Mouse (Mus musculus) heart, postnatal 36 days (tissue): ENCODE results near the gene Entpd1. TPM values are rescaled to one million over a fixed set of nuclear protein-coding genes. Genes with fewer than 3 reads are reported as not detected.

ENCODE experiments used
- DNase-seq, 2 experiments: peaks; one replicate each; pipeline ENCODE4 v3.0.0; 2021 to 2022
- intact Hi-C: fragments of 180-260 bp; cut with DNase I; formaldehyde crosslinking; loops from one replicate; pipeline ENCODE4 v1.15.1; 2025
- total RNA-seq, 2 experiments: library from RNA; stranded (reverse); gene quantifications; 2 replicates each; pipeline ENCODE4 v1.2.3; 2021

Entpd1 gene
- total RNA-seq, 2 experiments from 2014 or later, result 25.0 to 33.2 TPM

DNA sequence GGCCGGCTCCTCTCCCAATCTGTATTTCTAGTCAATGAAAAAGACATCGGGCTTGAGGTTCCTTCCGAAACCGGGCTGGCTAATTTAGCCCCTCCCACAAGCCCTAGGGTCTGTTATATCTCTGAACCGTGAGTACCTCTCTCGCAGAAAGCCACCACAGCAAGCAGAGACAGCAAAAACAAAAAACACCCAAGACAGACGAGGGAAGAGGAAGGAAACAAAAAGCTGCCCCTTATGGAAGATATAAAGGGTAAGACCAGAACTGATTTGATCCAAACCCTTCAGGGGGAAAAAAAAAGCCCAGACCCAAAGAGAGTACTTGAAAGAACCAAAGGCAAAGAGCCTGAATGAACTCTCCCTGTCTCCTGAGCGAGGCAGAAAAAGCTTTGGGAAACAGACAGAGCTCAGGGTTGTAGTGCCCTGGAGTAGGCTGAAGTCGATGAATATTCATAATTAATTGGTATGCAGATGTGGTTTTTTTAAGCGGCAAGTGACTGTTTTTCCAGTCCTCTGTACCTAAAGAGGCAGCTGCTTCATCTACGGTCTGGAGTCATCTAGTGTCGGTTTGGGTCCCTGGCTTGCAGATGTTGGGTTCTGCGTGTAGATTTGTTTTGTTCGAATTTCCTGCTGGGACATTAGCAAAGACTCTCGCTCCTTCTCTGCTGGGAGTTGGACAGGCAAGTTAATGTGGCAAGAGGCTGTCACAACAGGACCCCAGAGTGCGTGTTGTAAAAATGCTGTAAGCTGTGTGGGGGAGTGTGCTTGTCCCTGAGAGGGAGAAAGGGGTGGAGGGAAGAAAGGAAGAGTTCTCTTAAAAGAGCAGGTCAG, 47.7 kb downstream of the Entpd1 start:
- intact Hi-C loops, result loop anchor here (5.0 kb wide), 2 partner anchors 33 to 62 kb away; no protein-coding TSS in a partner anchor

DNA sequence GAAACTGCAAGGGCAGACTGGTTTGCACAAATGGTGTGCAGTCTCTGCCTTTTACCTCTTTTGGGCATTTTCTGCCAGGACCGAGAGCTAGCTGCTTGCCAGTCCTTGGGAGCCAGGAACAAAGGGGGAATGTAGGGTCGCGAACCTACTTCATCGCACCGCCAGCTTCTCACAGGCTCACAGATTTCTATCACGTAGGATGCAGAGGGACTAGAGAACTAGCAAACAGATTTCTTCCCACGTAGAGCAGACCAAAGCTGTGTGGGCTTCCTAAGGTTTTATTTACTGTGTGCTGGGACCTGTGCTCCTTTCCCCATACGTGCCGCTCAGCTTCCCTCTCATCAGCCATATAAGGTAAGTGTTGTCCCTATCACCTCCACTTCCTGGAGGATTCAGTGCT, 48.3 kb downstream of the Entpd1 start:
- no peak for DNase-seq
- intact Hi-C loops, result loop anchor here (5.0 kb wide), 2 partner anchors 33 to 62 kb away; no protein-coding TSS in a partner anchor

More for the DNA sequence above, 47.7 kb downstream of the Entpd1 start:
- DNase-seq, result peak; percentile 49 to 55

DNA sequence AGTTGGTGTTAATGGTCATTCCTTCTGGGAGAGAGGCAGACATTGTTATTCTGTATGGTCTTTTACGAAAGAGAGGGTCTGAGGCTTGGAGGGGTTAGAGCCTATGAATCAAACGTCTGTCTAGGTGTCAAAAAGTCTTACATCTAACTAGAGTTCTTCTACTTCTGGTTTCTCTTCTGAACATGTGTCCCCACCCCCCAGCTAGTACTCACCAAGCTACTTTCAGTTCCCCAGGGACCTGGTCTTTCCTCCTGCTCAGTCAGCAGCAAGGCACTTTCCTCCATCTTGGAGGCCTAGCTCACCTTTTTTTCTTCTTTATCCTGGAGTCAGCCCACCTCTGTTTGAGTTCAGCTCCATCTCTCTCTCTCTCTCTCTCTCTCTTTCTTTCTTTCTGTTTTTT, 48.9 kb downstream of the Entpd1 start:
- intact Hi-C loops, result loop anchor here (5.0 kb wide), 2 partner anchors 34 to 61 kb away; no protein-coding TSS in a partner anchor
- DNase-seq, result no peak

DNA sequence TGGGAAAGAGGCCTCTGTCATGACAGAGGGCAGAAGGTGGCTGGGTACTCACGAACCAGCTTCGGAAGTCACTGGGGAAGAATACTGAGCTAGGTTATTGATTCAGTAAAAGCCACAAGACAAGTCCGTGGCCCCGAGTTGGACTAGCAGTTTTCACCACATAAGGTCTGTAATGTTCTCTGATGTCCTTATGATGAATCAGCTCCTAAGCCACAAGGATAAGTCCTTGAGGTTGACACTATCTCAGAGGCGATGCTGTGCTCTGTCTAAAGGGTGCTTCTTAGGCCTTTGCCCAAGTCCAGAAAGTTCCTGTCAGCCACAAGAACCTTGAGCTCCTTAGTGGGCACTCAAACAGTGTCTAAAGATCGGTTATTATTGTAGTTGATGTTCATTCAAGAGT, 49.7 kb downstream of the Entpd1 start:
- intact Hi-C loops, result loop anchor here (5.0 kb wide), 2 partner anchors 35 to 60 kb away; no protein-coding TSS in a partner anchor
- no peak for DNase-seq

DNA sequence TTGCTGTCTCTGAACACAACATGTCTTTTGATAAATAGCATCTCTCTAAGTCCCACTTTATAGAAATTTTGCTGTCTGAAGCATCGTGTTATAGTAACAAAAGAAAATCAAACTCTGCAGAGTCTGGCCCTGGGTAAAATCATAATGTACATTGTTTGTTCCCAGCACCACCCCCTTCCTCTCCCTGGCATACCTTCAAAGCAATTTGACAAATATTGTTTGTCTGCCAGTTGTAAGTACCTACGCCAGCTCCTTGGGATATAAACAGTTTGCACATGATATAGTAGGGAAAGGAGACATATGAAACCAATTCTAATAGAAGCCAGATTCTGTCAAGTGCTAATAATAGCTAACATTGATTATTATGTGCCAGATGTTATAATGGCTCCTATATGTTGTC, 50.6 kb downstream of the Entpd1 start:
- no peak for DNase-seq
- intact Hi-C loops, result loop anchor here (5.0 kb wide), 2 partner anchors 35 to 60 kb away; no protein-coding TSS in a partner anchor

DNA sequence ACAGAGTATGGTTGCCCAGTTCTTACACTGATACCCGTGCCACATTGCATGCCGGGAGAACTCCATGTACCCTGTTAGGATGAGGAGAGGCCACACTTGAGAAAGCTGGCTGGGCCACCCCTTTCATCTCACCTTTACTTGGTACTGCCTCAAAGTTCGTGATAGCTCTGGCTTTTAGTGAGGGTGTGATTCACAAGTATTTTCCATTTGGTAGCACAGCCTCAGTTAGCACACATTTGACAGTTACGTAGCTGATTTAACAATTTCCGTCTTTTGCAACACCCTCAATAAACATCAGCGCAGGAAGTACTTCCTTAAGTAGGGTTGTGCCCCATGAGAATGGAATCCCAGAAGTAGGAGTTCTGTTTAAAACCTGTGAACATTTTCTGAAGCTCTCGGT, 53.6 kb downstream of the Entpd1 start:
- intact Hi-C loops, result no loop called here
- DNase-seq, result no peak

DNA sequence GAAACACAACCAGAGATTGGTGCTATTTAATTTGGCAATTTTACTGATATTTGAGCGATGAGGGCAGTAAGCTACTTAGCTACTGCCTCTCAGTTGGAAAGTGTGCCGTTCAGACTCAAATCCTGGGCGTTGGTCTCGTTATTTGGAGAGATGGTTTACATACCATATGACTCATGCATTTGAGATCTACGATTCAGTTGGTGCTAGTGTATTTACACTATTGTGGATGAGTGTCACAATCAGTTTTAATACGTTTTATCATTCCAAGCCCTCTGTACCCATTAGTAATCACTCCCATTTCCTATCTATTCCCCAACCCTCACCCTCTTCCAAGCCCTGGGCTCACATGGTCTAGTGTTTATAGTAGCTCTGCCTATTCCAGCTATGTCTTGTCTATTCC, 54.9 kb downstream of the Entpd1 start:
- intact Hi-C loops, result no loop called here
- DNase-seq, result no peak

DNA sequence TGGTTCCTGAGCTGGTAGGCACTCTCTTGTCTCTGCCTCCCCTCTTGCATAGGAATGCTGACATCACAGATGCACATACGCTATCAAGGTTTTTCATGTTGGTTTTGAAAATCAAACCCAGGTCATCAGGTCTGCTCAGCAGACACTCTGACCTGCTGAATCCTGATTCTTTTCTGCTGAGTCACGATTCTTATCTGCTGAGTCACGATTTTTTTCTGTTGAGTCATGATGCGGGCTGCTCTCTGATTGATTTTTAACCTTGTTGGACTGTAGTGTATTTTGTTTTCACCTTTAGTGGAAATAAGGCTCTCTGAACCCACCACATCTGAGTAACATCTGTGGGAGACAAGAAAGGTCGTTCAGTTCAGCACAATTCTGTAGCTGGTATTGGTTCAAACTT, 63.2 kb downstream of the Entpd1 start:
- no peak for DNase-seq
- intact Hi-C loops, result no loop called here

DNA sequence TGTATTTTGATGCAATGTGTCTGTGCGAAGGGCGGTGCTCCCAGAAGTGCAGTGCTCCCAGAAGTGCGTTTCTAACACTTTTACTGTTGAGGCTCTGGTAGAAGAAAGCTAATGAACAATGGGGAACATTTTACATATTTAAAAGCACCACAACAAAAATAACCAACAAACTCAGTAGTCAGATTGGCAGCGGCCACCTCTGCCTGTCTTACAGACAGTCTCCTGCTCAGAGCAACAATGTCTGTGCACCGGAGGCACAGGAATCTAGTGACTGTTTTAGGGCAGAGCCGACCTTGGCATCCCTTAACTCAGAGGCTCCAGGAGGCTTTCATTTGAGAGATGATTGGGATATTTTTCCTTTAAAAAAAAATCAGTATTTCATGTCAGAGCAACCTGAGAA, 65.9 kb downstream of the Entpd1 start:
- intact Hi-C loops, result no loop called here
- no peak for DNase-seq

DNA sequence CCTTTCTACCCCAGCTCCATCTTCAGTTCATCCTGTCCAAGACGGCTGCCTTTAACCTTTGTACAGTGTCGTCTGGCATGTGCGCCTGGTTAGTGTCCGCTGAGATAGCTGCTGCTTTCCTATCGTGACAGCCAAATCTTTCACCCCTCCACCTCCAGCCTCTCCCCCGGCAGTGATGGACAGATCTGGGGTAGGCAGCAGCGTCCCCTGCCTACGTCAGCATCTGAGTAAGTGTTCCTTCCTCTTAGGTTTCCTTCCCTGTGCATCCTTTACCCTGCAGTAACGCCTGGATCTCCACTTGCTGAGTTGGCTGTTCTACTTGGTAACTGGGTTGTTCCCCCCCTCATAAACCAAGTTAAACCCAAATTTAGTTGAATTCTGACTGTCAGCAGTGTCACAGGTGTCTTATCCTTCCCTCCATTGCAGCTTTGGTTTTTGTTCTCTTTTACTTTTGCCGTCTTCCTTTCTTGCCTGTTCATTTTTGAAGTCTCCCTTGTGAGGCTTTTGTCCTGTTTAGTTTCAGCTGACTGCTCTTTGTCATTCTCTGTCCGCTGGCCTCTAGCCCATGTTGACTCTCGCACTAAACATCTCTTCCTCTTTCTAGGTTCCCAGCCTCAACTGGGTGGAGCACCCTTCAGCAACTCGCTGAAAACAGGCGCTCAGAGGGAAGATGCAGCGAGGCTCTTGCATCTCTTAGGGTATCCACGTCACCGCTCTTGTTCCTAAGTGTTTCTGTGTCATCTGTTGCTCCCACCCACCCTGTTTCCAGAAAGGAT, 66.6 kb downstream of the Entpd1 start:
- intact Hi-C loops, result no loop called here
- DNase-seq, result peak; percentile 62 to 64

DNA sequence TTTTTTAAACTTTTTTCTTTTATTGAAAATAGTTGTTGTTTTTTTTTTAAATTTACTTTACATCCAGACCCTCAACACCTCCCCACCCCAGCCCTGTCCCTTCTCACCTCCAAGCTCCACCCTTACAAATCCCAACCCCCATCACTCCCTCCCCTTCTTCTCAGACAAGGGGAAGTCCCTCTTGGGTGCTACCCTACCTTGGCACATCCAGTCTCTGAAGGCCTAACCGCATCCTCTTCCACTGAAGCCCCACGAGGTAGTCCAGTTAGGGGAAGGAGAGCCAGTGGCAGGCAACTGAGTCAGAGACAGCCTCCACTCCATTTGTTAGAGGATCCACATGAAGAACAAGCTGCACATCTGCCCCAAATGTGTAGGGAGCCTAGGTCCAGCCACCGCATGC, 67.5 kb downstream of the Entpd1 start:
- DNase-seq, result no peak
- intact Hi-C loops, result no loop called here

DNA sequence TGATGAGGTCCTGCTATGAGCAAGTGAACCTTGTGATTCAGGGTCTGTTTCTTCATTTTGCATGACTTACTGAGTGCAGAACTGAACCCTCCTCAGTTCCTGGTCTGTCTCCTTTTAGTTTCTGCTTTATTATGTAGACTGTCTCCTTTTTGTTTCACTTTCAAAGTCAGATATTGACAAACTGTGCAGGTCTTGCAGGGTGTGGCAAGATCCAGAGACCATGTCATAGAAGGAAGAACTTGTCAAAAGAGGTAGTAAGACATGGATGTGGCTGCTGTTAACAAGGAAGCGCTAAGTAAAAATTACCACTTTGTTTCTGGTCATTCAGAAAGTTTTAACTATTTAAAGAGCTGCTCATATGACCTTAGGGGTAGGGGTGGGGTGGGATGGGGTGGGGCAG, 72.0 kb downstream of the Entpd1 start:
- no peak for DNase-seq
- intact Hi-C loops, result no loop called here

DNA sequence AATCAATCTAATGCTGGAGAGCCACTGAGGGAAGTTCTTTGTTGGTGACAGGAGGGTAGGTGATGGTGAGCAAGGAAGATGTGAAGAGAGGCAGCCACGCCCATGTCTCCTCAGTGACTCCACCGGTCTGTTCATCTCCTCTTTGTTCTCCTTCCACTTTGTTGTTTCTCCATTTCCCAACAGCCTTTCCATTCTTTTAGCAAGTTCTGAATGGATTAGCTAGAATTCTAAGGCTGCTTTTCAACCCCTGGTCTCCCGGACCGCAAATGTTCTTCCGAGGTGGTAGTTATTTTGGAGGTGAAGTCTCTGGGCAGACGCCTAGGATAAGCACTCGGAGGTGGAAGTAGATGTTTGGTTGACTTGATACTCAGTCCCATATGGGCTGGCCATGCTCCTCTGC, 72.4 kb downstream of the Entpd1 start:
- intact Hi-C loops, result no loop called here
- no peak for DNase-seq

DNA sequence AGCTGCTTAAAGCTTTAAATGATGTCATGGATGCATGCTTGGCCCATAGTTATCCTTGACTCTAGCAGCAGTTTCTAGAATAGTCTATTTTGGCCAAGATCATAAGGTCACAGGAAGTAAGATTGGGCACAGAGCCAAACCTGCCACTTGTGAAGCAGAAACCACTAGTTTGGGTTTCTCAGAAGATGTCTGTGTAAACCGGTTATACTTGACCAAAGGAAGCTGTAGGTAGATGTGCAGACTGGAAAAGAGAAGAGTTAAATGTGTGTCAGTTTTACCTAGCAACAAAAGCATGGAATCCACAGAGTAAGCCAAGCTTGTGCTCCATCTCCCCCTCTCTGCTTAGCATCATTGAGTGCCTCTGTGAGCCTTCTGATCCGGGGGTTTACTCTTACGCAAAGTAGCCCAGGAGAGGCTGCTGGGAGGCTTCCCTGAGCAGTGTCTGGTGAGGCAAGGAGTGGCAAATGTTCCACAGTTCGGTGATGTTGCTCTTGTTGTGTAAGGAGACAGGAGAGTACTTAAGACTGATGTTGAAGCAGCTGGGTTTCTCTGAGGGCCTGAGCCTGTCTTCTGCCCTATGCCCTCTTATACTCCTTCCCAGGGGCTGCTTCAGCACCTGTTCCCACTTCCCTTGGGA, 75.2 kb downstream of the Entpd1 start:
- no peak for DNase-seq
- intact Hi-C loops, result no loop called here

DNA sequence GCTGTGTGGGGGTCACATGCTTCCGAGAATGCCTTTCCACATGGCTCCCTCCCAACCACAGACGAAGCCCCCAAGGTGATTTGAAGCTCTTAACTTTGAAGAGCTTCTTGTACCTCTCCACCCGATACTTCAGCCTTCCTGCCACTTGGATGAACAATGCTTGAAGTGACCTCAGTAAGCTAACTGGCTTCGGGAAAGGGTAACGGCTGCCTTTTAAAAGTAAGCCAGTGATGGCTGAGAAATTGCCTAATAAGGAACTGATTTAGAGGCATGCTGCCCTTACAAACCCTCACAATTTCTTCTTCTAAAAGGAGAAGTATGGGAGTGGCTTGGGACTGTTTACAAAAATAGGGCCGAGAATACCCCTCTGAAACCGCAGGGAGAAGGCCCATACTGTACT, 81.0 kb downstream of the Entpd1 start:
- DNase-seq, result no peak
- intact Hi-C loops, result no loop called here

DNA sequence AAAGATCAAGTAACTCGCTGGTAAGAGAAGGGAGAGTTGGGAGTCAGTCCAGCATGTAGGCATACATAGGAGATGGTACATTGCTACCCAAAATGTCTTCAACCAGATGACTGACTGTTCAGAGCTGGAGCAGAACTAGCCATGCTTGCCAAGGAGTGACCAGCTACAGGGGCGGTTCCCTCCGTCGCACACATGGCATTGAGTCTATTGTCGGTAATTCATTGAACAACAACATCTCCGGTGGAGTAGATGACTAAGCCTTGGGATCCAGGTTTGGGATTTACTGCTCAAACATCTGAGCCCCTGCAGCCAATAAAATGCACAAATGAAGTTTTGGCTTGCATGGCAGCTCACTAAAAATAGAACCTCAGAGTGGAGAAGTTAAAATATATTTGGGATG, 84.0 kb downstream of the Entpd1 start:
- DNase-seq, result no peak
- intact Hi-C loops, result loop anchor here (5.0 kb wide), 1 partner anchor 49 kb away; no protein-coding TSS in a partner anchor

DNA sequence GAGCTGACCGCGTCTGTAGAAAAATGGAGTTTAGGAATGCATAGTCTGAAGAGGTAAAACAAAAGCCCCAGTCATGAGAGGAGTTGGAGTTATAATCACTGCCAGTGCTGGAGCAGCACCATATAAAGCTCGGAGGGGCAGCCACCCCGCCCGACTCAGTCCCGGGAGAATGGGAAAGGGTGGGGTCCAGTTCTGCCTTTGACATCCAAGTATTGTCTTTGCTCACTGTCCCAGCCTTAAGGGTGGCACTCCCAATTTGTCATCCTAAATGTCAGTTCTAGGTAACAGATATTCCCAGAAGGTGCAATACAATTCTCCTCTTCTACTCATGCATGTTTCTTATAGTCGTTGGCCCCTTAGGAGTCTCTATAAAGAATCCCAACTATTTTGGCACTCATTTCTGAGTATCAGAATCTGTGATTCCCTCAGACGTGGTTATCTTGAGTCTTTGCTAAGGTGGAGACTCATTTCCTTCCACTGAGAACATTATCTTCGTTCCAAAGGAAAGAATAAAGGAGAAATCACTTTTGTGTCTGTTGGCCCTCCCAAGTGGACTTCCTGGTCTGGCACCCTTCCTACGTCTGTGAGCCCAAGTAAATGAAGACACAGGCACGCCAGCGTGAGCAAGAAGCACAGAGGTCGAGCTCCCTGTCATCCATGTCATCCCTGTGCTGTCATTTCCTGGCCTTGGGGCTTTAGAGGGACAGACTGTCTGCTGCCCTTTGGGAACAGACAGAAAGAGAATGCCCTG, 86.1 kb downstream of the Entpd1 start:
- peak; percentile 39 to 43 for DNase-seq
- intact Hi-C loops, result loop anchor here (5.0 kb wide), 1 partner anchor 51 kb away; no protein-coding TSS in a partner anchor

DNA sequence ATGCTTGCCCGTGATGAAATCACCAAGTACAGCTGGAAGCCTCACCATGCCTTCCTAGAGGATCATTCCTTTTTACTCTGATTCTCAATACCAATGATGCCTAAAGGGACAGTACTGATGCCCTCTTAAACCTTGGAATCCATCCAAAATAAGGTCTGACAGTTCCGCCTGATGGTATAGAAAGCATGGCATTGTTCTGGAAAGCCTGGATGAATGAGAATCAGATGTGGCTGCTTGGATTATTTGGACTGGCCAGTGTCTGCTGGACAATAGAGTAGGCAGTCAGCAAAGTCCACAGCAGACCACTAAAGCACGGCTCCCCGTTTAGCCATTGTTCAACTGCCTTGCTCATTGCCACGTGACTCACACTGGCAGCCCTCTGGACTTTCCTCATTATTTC, 87.7 kb downstream of the Entpd1 start:
- intact Hi-C loops, result loop anchor here (5.0 kb wide), 1 partner anchor 53 kb away; no protein-coding TSS in a partner anchor
- no peak for DNase-seq

DNA sequence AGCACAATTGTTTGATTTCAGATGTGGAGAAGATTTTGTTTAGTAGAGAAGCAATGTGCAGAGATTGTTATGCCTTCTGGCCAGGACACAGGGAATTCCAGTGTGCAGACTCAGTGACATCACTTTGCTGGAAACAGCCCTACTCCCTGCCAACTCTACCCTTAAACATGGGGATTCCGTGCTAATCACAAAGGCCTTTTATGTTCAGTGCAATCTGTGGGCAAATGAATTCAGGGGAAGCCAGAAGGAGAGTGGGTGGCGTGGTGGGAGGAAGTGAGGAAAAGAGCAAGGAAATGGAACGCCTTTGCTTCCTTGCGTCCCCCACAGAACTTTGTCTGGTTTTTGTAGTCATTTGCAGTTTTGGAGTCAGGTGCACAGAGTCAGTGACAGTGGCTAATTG, 90.2 kb downstream of the Entpd1 start:
- DNase-seq, result no peak
- intact Hi-C loops, result no loop called here

DNA sequence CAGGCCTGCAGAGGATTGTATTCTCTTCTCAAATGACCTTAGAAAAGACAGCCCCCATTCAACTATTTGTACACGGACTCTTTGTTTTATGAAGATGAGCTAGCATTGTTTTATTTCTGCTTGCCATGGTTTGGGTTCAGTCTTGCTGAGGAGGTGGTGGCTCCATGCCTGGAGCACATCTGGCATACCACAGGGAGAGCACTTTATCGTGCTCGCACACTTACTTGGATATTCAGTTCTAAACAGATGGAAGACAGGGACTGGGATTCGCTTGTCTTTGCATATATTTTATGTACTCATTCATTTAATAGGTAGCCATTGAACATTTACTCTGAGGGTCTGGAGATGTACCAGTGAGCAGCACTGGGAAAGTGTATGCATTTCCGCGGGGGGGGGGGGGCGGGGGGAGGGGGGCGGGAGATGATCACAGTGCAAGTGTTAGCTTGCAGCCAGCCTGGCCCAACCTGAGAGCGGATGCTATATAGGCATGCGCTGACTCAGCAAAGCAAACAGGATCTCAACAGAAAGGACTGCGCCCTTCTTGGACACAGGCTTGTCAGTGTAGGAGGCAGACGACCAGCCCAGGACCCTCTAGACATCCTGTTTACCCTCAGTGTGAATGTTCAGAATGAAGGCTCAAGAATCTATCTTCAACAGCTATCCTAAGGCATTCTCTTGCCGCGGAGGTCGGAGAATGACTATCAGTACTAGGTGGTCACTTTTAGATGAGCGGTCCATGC, 100.9 kb downstream of the Entpd1 start:
- intact Hi-C loops, result no loop called here
- no peak for DNase-seq
